Mouse (Mus musculus) monocyte, adult 2 months (primary cell): ENCODE results near the gene Phf3.
"Not testable (repeated sequence)": the region's sequence is repeated elsewhere in the genome, so short reads cannot be mapped to it uniquely, and the experiment has no call there.

Source experiments
- DNase-seq, 2 experiments: peaks; one replicate each; pipeline ENCODE4 v3.0.0; 2022; ENCODE audit warnings: low spot score in 2 of 2, low read depth in 1 of 2

Phf3 gene

GRCm38 (mm10) chr1:30873541-30874260 is at the start of gene Phf3:
Gene Phf3, minus strand, starts transcription at chr1:30873921.
- peak; percentile 42 to 70 for DNase-seq

GRCm38 (mm10) chr1:30922237-30922636 is 48.5 kb upstream of the Phf3 start:
- DNase-seq: no peak

- no peak for DNase-seq
Measured at GRCm38 (mm10) chr1:30921252-30921651, 47.5 kb upstream of the Phf3 start.

GRCm38 (mm10) chr1:30920620-30921177 is 47.0 kb upstream of the Phf3 start:
- peak; percentile 10 to 44 for DNase-seq

GRCm38 (mm10) chr1:30910172-30910571 is 36.5 kb upstream of the Phf3 start:
- DNase-seq: no peak

GRCm38 (mm10) chr1:30908797-30909196 is 35.1 kb upstream of the Phf3 start:
- DNase-seq: no peak

GRCm38 (mm10) chr1:30903480-30904218 is 29.9 kb upstream of the Phf3 start:
- DNase-seq: no peak

GRCm38 (mm10) chr1:30898691-30899090 is 25.0 kb upstream of the Phf3 start:
- no peak for DNase-seq

GRCm38 (mm10) chr1:30895366-30895765 is 21.6 kb upstream of the Phf3 start:
- not testable (repeated sequence) for DNase-seq

- not testable (repeated sequence) for DNase-seq
Measured at GRCm38 (mm10) chr1:30883806-30884205, 10.1 kb upstream of the Phf3 start.

- no peak for DNase-seq
Measured at GRCm38 (mm10) chr1:30875746-30876145, 2.0 kb upstream of the Phf3 start.

GRCm38 (mm10) chr1:30874261-30875131 is 775 bp upstream of the Phf3 start:
- DNase-seq: no peak

GRCm38 (mm10) chr1:30872836-30873540 is 733 bp downstream of the Phf3 start:
- DNase-seq: peak in 1 of 2 experiments; percentile 39

GRCm38 (mm10) chr1:30867786-30868185 is 5.9 kb downstream of the Phf3 start:
- DNase-seq: no peak

- no peak for DNase-seq
Measured at GRCm38 (mm10) chr1:30852518-30852917, 21.2 kb downstream of the Phf3 start.

- no peak for DNase-seq
Measured at GRCm38 (mm10) chr1:30851920-30852319, 21.8 kb downstream of the Phf3 start.

- no peak for DNase-seq
Measured at GRCm38 (mm10) chr1:30850906-30851305, 22.8 kb downstream of the Phf3 start.

- no peak for DNase-seq
Measured at GRCm38 (mm10) chr1:30849955-30850354, 23.8 kb downstream of the Phf3 start.

- no peak for DNase-seq
Measured at GRCm38 (mm10) chr1:30847706-30848105, 26.0 kb downstream of the Phf3 start.

GRCm38 (mm10) chr1:30839662-30840061 is 34.1 kb downstream of the Phf3 start:
- no peak for DNase-seq

- DNase-seq: no peak
Measured at GRCm38 (mm10) chr1:30835512-30835911, 38.2 kb downstream of the Phf3 start.
